Mouse (Mus musculus): ENCODE measurements around the gene Ndufv1.
"Not testable (repeated sequence)": the region's sequence is repeated elsewhere in the genome, so short reads cannot be mapped to it uniquely, and the experiment has no call there.

Ndufv1 gene

GRCm38 (mm10) chr19:4012432-4013022 is at the start of gene Ndufv1:
Ndufv1 (minus strand) TSS chr19:4012806.
- peak; percentile 99 for DNase-seq

GRCm38 (mm10) chr19:4060899-4061465 is 48.4 kb upstream of the Ndufv1 start:
- DNase-seq: no peak

- not testable (repeated sequence) for DNase-seq
These were observed 47.7 kb upstream of the Ndufv1 start for GRCm38 (mm10) chr19:4060044-4060898.

GRCm38 (mm10) chr19:4059069-4059740 is 46.6 kb upstream of the Ndufv1 start, which contains the start of gene Gstp3:
Gstp3 (minus strand) TSS chr19:4059569.
- no peak for DNase-seq

- no peak for DNase-seq
These were observed 46.0 kb upstream of the Ndufv1 start for GRCm38 (mm10) chr19:4058581-4058980.

GRCm38 (mm10) chr19:4057962-4058361 is 45.4 kb upstream of the Ndufv1 start:
- no peak for DNase-seq

- DNase-seq: no peak
These were observed 44.8 kb upstream of the Ndufv1 start for GRCm38 (mm10) chr19:4057389-4057788.

- no peak for DNase-seq
These were observed 44.1 kb upstream of the Ndufv1 start for GRCm38 (mm10) chr19:4056727-4057126.

- peak; percentile 61 to 63 for DNase-seq
These were observed 43.5 kb upstream of the Ndufv1 start for GRCm38 (mm10) chr19:4055947-4056693.

- peak; percentile 75 to 84 for DNase-seq
These were observed 42.8 kb upstream of the Ndufv1 start for GRCm38 (mm10) chr19:4055216-4055946.

GRCm38 (mm10) chr19:4054613-4055012 is 42.0 kb upstream of the Ndufv1 start:
- DNase-seq: no peak

GRCm38 (mm10) chr19:4052516-4053030 is 40.0 kb upstream of the Ndufv1 start:
- no peak for DNase-seq

GRCm38 (mm10) chr19:4051741-4052515 is 39.3 kb upstream of the Ndufv1 start:
- DNase-seq: peak in 1 of 2 experiments; percentile 79

- no peak for DNase-seq
These were observed 38.4 kb upstream of the Ndufv1 start for GRCm38 (mm10) chr19:4051016-4051415.

- not testable (repeated sequence) for DNase-seq
These were observed 36.5 kb upstream of the Ndufv1 start for GRCm38 (mm10) chr19:4049069-4049468.

- peak; percentile 73 to 89 for DNase-seq
These were observed 35.3 kb upstream of the Ndufv1 start for GRCm38 (mm10) chr19:4047859-4048258.

GRCm38 (mm10) chr19:4046866-4047254 is 34.3 kb upstream of the Ndufv1 start:
- DNase-seq: no peak

GRCm38 (mm10) chr19:4045966-4046865 is 33.6 kb upstream of the Ndufv1 start, which contains the start of gene Gstp2:
Gstp2 (minus strand) TSS chr19:4046023.
- DNase-seq: peak; percentile 87 to 88

GRCm38 (mm10) chr19:4044109-4044508 is 31.5 kb upstream of the Ndufv1 start:
- DNase-seq: not testable (repeated sequence)
